Mouse (Mus musculus): ENCODE results near the gene Ager. TPM values are rescaled to one million over a fixed set of nuclear protein-coding genes. Genes with fewer than 3 reads are reported as not detected.

Gene Ager
- polyA plus RNA-seq, 1 experiment from 2014 or later: 3.7 TPM

DNA sequence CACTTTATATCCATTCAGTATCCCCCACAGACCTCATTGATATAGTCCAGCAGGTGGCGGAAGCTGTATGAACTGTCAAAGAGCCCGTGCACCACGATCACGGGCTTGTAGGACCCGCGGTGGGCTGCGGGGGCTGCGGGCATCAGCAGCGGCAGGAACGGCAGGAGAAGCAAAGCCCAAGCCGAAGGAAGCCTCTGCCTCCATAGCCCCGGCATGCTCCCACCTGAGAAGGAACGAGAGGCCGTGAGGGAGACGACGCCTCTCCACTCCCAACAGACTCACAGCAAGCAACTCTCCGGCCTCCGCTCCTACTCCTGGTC, 29.1 kb downstream of the Ager start:
- under 1% methylated on average over 18 of the region's 18 CpGs for WGBS
- H3K36me3 ChIP-seq: peaks cover 38% of the 10 kb centered on the region
- no peak for ATAC-seq (ENCODE audit: extremely low read depth, insufficient number of reproducible peaks, low FRiP score, low TSS enrichment)

DNA sequence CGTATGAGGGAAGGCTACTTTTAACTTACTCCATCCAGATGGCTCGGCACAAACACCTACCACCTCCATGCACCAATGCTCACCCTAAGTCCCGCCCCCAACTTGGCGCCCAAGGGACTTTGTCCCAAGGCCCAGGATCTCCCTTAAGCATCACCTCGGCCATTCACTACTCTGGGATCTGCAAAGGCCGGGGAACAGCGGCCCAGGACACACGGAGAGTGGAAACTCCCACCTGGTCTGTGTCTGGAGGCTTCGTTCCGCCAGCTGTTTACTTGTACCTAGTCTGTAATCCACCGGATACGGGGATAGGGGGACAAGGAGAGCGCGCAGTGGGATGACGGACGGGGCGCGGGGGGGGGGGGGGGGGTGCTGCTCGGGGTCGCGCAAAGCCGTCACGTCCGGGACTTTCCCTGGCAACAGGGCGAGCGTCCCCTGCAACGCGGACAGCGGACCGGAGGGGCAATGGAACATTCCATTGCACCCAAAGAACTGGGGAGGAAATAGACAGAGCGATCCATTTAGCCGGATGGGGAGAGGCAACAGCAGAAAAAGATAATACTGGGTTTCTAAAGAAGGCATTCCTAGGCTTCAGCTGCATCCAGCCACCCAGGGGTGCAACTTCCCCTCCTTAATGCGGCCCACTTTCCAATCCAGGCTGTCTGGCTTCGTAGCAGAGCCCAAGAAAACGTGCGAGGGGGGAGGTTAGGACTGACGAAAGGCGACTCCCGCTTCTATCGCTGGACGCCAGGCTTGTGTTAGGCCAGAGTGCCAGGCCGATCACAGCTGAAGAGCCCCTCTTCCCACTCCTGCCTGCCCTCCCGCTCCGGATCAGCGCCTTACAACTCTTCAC, 29.7 kb downstream of the Ager start:
- H3K4me2 ChIP-seq: peak overlapping the region; percentile 90
- peak; percentile 74 for ATAC-seq (ENCODE audit: extremely low read depth, insufficient number of reproducible peaks, low FRiP score, low TSS enrichment)
- no peaks in the 10 kb centered on the region for H3K9me3 ChIP-seq
- peak overlapping the region; percentile 80 for H3K4me3 ChIP-seq
- peaks cover 39% of the 10 kb centered on the region for H3K27me3 ChIP-seq (replicated peaks)
- peaks cover 33% of the 10 kb centered on the region for H3K36me3 ChIP-seq
- H3K27ac ChIP-seq (replicated peaks): peak overlapping the region; percentile 96
- WGBS: under 1% methylated on average over 43 of the region's 45 CpGs
- peak overlapping the region; percentile 90 for H3K9ac ChIP-seq
- peaks cover 57% of the 10 kb centered on the region for H3K4me1 ChIP-seq

More for the DNA sequence above, 29.1 kb downstream of the Ager start:
- Histone ChIP-seq H3K9me3 (no peaks in the 10 kb centered on the region), H3K27ac (replicated peaks) (peak overlapping the region; percentile 96), H3K4me2 (peak overlapping the region; percentile 90), H3K9ac (peak overlapping the region; percentile 90), H3K4me3 (peak overlapping the region; percentile 80), H3K4me1 (peaks cover 51% of the 10 kb centered on the region), H3K27me3 (replicated peaks) (peaks cover 33% of the 10 kb centered on the region)

DNA sequence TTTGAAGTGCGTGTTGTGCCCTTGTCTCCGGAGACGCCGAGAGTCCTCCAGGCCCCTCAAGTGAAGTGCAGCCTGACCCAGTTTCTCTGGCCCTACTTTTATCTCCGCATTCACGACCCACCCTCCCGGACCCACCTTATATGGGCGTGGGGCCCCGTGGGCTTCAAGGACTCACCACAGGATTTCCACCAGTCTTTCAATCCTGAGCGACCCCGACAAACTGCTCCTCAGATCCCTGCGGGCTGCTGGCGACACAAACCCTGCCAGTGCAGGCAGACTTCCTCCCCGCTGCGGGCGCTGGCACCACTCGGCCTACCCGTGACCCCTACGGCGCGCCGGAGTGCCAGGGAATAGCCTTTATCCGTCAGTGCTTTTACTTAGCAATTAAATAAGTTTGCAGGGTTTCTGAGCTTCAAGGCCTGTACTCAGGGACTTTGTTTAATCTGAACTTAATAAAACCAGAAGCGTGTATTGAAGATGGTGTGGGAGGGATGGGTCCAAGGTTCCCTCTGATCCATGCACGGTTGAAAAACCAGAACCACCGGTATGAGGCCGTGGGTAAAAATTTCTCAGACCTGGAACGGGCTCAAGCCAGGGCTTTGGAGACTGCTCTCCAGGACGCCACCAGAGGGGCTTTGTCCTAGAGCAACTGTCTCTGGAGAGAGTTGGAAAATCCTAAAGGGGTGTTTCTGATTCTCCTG, 30.4 kb downstream of the Ager start, which contains the start of gene Ppt2:
Gene Ppt2, minus strand, starts transcription at position 568 of the 701 bp plus-strand sequence.
- WGBS: 4% methylated on average over 29 of the region's 29 CpGs
- Histone ChIP-seq H3K27ac (replicated peaks) (peak within 1 kb of the TSS; percentile 96), H3K4me2 (peak within 1 kb of the TSS; percentile 90), H3K4me3 (peak within 1 kb of the TSS; percentile 80), H3K27me3 (replicated peaks) (peaks cover 47% of the 10 kb centered on the region), H3K4me1 (peaks cover 60% of the 10 kb centered on the region), H3K36me3 (peaks cover 25% of the 10 kb centered on the region), H3K9ac (peak within 1 kb of the TSS; percentile 90), H3K9me3 (no peaks in the 10 kb centered on the region)
- ATAC-seq (ENCODE audit: extremely low read depth, insufficient number of reproducible peaks, low FRiP score, low TSS enrichment): no peak; the same call in 1 of the 2 replicates

DNA sequence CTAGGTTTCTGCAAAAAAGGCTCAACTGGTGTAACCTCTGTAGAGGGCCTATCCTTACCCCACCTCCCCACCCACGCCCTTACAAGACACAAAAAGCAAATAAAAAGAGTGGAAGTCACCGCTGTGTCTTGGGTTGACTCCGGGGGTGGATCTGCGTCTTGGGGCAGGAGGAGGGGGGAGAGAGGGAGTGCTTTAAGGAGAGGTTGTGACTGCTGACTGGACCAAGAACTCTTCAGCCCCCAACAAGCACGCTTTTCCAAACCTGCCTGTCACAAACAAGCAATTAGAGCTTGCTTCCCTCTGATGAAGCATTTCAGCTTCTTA, 30.9 kb downstream of the Ager start:
- Histone ChIP-seq H3K9ac (peak overlapping the region; percentile 90), H3K36me3 (peaks cover 20% of the 10 kb centered on the region), H3K9me3 (no peaks in the 10 kb centered on the region), H3K4me2 (peak overlapping the region; percentile 90), H3K27ac (replicated peaks) (peak overlapping the region; percentile 96), H3K4me1 (peaks cover 60% of the 10 kb centered on the region), H3K4me3 (peak overlapping the region; percentile 80), H3K27me3 (replicated peaks) (peaks cover 52% of the 10 kb centered on the region)
- no peak for ATAC-seq (ENCODE audit: extremely low read depth, insufficient number of reproducible peaks, low FRiP score, low TSS enrichment)
- 38% methylated on average over 5 of the region's 5 CpGs for WGBS

DNA sequence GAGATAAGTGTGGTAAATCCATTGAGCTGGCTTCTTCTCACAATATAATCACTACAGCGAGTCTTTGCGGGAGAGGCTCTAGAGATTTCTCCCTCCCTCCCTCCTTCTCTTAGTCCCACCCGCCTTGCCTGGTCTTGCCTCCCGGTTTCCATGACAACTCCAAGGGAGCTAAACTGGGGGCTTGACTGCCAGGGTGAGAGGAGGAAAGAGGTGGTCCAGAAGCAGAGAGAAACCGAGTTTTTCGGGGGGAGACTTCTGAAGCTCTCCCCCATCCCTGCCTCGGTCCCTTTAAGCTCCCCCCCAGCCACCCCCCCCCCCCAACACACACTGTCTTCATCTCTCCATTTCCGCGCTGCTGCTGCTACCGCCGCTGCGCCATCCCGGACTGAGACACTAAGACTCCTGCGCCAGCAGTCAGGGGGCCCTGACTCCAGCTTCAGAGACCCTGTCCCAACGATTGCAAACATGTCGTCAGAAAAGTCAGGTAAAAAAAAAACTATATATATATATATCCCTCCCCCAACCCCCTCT, 31.6 kb downstream of the Ager start, which contains the start of gene Prrt1:
Gene Prrt1, plus strand, starts transcription at position 313 of the 531 bp plus-strand sequence.
- Histone ChIP-seq H3K27me3 (replicated peaks) (peaks cover 58% of the 10 kb centered on the region), H3K27ac (replicated peaks) (peak within 1 kb of the TSS; percentile 96), H3K36me3 (peaks cover 13% of the 10 kb centered on the region), H3K9me3 (no peaks in the 10 kb centered on the region), H3K4me1 (peaks cover 60% of the 10 kb centered on the region), H3K4me3 (peak within 1 kb of the TSS; percentile 80), H3K4me2 (peak within 1 kb of the TSS; percentile 90), H3K9ac (peak within 1 kb of the TSS; percentile 90)
- 3% methylated on average over 15 of the region's 16 CpGs for WGBS
- no peak for ATAC-seq (ENCODE audit: extremely low read depth, insufficient number of reproducible peaks, low FRiP score, low TSS enrichment)

DNA sequence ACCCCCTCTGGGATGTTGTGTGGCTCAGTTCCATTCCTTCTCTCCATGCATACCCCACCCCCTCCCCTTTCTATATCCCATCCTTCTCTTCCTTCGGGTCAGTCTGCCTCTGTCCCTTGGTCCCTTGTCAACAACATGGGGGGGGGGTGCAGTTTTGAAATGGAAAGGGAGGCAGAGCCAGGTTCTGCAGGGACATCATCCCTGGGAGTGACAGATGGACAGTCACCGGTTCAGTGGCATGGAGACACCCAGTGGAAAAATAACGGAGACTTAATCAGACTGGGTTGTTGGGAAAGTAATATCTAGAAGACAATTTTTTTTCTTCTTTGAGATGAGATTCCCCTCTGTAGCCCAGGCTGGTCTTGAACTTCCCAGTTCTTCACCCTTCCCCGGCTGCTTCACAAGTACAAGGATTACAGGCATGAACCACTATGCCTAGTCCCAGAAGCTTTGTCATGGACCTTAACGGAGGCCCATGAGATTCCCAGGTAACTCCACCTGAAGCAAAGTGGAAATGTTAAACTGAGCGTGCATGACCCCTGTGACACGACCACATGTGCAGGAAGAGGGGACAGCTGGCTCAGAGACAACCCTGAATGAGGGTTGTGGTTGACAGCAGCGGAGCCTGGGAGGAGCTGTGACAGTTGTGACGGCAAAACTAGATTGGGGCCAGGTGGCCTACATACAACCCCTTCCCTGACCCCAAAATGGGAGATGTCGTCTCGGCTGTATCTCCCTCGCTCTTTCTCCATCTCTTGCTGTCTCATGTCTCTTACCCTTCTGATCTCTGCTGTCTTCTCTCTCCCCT, 32.3 kb downstream of the Ager start:
- peaks cover 10% of the 10 kb centered on the region for H3K36me3 ChIP-seq
- ATAC-seq (ENCODE audit: extremely low read depth, insufficient number of reproducible peaks, low FRiP score, low TSS enrichment): no peak
- WGBS: 15% methylated on average over 12 of the region's 12 CpGs
- H3K4me2 ChIP-seq: peak overlapping the region; percentile 90
- peaks cover 60% of the 10 kb centered on the region for H3K4me1 ChIP-seq
- H3K9ac ChIP-seq: peak overlapping the region; percentile 90
- peak overlapping the region; percentile 80 for H3K4me3 ChIP-seq
- H3K9me3 ChIP-seq: no peaks in the 10 kb centered on the region
- peaks cover 63% of the 10 kb centered on the region for H3K27me3 ChIP-seq (replicated peaks)
- H3K27ac ChIP-seq (replicated peaks): no peak overlapping the region

DNA sequence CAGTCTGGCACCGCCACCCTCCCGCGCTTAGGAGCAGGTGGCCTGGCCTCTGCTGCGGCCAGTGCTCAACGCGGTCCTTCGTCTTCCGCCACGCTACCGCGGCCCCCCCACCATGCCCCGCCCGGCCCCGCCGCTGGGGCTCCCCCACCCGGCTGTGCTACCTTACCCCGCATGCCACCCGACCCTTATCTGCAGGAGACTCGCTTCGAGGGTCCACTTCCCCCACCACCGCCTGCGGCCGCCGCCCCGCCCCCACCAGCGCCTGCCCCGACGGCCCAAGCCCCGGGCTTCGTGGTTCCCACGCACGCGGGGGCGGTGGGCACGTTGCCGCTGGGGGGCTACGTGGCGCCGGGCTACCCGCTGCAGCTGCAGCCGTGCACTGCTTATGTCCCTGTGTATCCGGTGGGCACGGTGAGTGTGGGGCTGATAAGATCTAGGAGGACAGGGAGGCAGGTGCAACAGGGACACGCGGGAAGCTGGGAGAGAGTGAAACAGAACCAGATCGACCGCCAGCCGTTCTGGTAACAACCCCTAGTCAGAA, 33.2 kb downstream of the Ager start:
- H3K9ac ChIP-seq: peak overlapping the region; percentile 66
- H3K27me3 ChIP-seq (replicated peaks): peaks cover 68% of the 10 kb centered on the region

DNA sequence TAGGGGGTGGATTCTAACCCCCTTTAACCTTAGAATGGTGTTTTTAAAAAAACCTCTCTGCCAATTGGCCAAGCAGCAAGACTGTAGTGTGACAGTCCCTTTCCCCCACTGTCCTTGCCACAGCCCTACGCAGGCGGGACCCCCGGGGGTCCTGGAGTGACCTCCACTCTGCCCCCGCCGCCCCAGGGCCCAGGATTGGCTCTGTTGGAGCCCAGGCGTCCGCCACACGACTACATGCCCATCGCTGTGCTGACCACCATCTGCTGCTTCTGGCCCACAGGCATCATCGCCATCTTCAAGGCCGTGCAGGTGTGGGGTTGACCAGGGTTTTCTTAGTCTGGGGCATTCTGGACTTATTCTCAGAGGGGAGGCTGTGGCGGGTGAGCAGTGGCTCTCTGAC, 34.0 kb downstream of the Ager start:
- H3K36me3 ChIP-seq: no peaks in the 10 kb centered on the region
- 6% methylated on average over 12 of the region's 12 CpGs for WGBS
- peak overlapping the region; percentile 90 for H3K4me2 ChIP-seq
- H3K27me3 ChIP-seq (replicated peaks): peaks cover 71% of the 10 kb centered on the region
- H3K4me3 ChIP-seq: peak overlapping the region; percentile 49
- H3K9ac ChIP-seq: peak overlapping the region; percentile 71
- ATAC-seq (ENCODE audit: extremely low read depth, insufficient number of reproducible peaks, low FRiP score, low TSS enrichment): no peak
- no peak overlapping the region for H3K27ac ChIP-seq (replicated peaks)
- H3K9me3 ChIP-seq: no peaks in the 10 kb centered on the region
- H3K4me1 ChIP-seq: peaks cover 48% of the 10 kb centered on the region

More for the DNA sequence above, 33.2 kb downstream of the Ager start:
- peak overlapping the region; percentile 43 for H3K4me3 ChIP-seq
- WGBS: 1% methylated on average over 32 of the region's 48 CpGs
- H3K4me2 ChIP-seq: peak overlapping the region; percentile 90
- ATAC-seq (ENCODE audit: extremely low read depth, insufficient number of reproducible peaks, low FRiP score, low TSS enrichment): no peak
- no peak overlapping the region for H3K27ac ChIP-seq (replicated peaks)
- peaks cover 1% of the 10 kb centered on the region for H3K36me3 ChIP-seq
- H3K9me3 ChIP-seq: no peaks in the 10 kb centered on the region
- H3K4me1 ChIP-seq: peaks cover 56% of the 10 kb centered on the region

DNA sequence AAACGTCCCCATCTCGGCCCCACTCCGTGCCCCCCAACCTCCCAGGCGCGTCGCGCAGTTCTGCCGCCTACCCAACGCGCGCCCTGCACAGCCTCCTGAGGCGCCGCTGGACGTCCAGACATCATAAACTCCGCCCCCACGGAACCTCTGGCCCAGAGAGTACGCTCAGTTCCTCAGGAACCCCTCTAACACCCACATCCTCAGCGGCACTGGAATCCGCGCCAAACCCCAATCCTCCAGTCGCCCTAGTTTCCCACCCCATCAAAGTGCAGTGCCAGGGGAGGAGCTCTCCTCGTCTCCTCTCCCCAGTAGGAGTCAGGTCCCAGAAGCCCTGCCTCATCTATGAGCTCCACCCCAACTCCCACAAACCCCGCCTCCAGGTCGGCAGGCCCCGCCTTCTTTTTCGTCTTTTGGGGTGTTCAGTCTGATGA, 34.6 kb downstream of the Ager start:
- Histone ChIP-seq H3K9me3 (no peaks in the 10 kb centered on the region), H3K9ac (peak overlapping the region; percentile 71), H3K4me2 (peak overlapping the region; percentile 90), H3K4me1 (peaks cover 47% of the 10 kb centered on the region), H3K27me3 (replicated peaks) (peaks cover 76% of the 10 kb centered on the region), H3K4me3 (peak overlapping the region; percentile 49), H3K27ac (replicated peaks) (no peak overlapping the region), H3K36me3 (no peaks in the 10 kb centered on the region)
- ATAC-seq (ENCODE audit: extremely low read depth, insufficient number of reproducible peaks, low FRiP score, low TSS enrichment): no peak
- 1% methylated on average over 26 of the region's 26 CpGs for WGBS

DNA sequence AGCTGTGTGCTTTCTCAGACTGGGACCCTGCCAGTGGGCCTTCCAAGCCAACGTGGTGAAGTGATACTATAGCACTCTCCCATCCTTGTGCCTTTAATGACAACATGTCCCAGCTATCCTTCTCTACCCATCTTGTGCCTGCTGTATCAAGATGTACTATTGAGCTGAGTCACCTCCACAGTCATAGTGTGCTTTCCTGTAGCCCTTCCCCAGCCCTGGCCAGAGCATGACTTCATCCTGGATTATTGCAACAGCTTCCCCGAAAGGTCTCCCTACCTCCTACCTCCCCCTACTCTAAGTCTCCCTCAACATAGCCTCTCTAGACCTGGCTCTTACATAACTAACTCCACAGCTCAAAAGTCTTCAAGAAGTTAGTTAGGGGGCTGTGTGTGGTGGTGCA, 38.0 kb downstream of the Ager start:
- ATAC-seq (ENCODE audit: extremely low read depth, insufficient number of reproducible peaks, low FRiP score, low TSS enrichment): no peak
- 59% methylated on average over 2 of the region's 2 CpGs for WGBS
- H3K27me3 ChIP-seq (replicated peaks): peaks cover 58% of the 10 kb centered on the region
- H3K36me3 ChIP-seq: no peaks in the 10 kb centered on the region
- H3K9me3 ChIP-seq: no peaks in the 10 kb centered on the region
- H3K4me2 ChIP-seq: no peak overlapping the region
- peaks cover 24% of the 10 kb centered on the region for H3K4me1 ChIP-seq
- no peak overlapping the region for H3K4me3 ChIP-seq
- H3K27ac ChIP-seq (replicated peaks): no peak overlapping the region
- H3K9ac ChIP-seq: no peak overlapping the region
